Mouse (Mus musculus) lung, embryonic 16.5 days (tissue): ENCODE results near the gene Gck. TPM values are rescaled to one million over a fixed set of nuclear protein-coding genes. Genes with fewer than 3 reads are reported as not detected.
A peak's percentile ranks its signal among the peaks of the same experiment; 100 is the strongest.
"Not testable (repeated sequence)": the region's sequence is repeated elsewhere in the genome, so short reads cannot be mapped to it uniquely, and the experiment has no call there.

ENCODE experiments used
- ATAC-seq: fragments of 200-750 bp; cut with Nextera tagmentation; 2 replicates; pipeline ENCODE4 v1.8.0; 2017; ENCODE audit warnings: low read depth, mild to moderate bottlenecking, moderate library complexity
- H3K27ac ChIP-seq: fragments of 300-500 bp; sonication (generic); 2 replicates; pipeline ENCODE4 v1.5.1; 2014; ENCODE audit warnings: mild to moderate bottlenecking, control low read depth, low read length
- H3K27me3 ChIP-seq: fragments of 300-500 bp; sonication (generic); 2 replicates; pipeline ENCODE4 v1.6.1; 2014; ENCODE audit warnings: low read depth, low read length, mixed read lengths; ENCODE audit not compliant: control insufficient read depth, insufficient read depth
- H3K36me3 ChIP-seq: fragments of 300-500 bp; sonication (generic); 2 replicates; pipeline ENCODE4 v1.6.1; 2014; ENCODE audit warnings: low read length; ENCODE audit not compliant: control insufficient read depth, insufficient read depth
- H3K4me1 ChIP-seq: fragments of 300-500 bp; sonication (generic); replicated peaks from 2 replicates; pipeline ENCODE4 v1.6.1; 2014; ENCODE audit warnings: low read length, mixed read lengths; ENCODE audit not compliant: control insufficient read depth, insufficient read depth
- H3K4me2 ChIP-seq: fragments of 300-500 bp; sonication (generic); 2 replicates; pipeline ENCODE4 v1.6.1; 2014; ENCODE audit warnings: low read depth, low read length, control low read depth
- H3K4me3 ChIP-seq: fragments of 300-500 bp; sonication (generic); 2 replicates; pipeline ENCODE4 v1.5.1; 2014; ENCODE audit warnings: mild to moderate bottlenecking, low read length, control low read depth
- H3K9ac ChIP-seq: fragments of 300-500 bp; sonication (generic); 2 replicates; pipeline ENCODE4 v1.6.1; 2014; ENCODE audit warnings: low read length, control low read depth
- H3K9me3 ChIP-seq: fragments of 300-500 bp; sonication (generic); 2 replicates; pipeline ENCODE4 v1.6.1; 2016; ENCODE audit warnings: low read length; ENCODE audit not compliant: control insufficient read depth
- WGBS: fragments of 180-500 bp; shearing (Covaris S2); extraction: QIAGEN DNeasy Blood & Tissue Kit; methylation state at CpG from one replicate; pipeline ENCODE4 v1.1.7; 2014; 5-methylcytosine and 5-hydroxymethylcytosine counted together
- polyA plus RNA-seq: library from polyadenylated mRNA; unstranded; fragments of >200 nt; fragmentation: Nextera tagmentation; extraction: Ambion mirVana; gene quantifications from 2 replicates; pipeline ENCODE4 v1.2.1, GENCODE M21; 2015

Gene Gck
- polyA plus RNA-seq, 1 experiment from 2014 or later = 1.6 TPM

DNA sequence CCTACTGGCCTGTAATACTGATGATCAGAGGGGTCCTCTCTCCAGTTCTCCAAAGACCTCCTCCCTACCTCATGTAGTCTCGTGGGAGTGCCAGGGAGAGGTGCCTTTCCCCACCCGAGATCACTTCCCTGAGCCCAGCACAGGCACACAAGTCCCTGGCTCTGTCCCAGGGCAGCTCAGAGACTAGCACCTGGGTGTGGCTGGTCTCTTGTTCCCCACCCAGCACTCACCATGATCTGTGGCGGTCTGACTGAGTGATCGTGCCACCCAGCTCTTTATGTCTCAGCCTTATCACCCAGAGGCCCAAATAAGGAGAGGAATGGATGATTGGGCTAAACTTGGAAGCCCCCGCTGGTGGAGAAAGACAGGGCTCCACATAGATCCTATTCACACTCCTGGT, 51.4 kb downstream of the Gck start, which contains the start of gene Myl7:
Gene Myl7 (minus strand): TSS at position 252 of the 400 bp plus-strand sequence.
- 47% methylated on average over 5 of the region's 5 CpGs for WGBS
- Histone ChIP-seq H3K27ac (no peak within 1 kb of the TSS), H3K9ac (peak within 1 kb of the TSS; percentile 18; the same call in 1 of the 2 replicates), H3K9me3 (no peaks in the 10 kb centered on the region), H3K36me3 (no peaks in the 10 kb centered on the region), H3K4me3 (no peak within 1 kb of the TSS; the same call in 1 of the 2 replicates), H3K27me3 (peaks cover 2% of the 10 kb centered on the region), H3K4me1 (peaks cover 17% of the 10 kb centered on the region), H3K4me2 (peak within 1 kb of the TSS; percentile 34)
- peak; percentile 41; the same call in 1 of the 2 replicates for ATAC-seq

DNA sequence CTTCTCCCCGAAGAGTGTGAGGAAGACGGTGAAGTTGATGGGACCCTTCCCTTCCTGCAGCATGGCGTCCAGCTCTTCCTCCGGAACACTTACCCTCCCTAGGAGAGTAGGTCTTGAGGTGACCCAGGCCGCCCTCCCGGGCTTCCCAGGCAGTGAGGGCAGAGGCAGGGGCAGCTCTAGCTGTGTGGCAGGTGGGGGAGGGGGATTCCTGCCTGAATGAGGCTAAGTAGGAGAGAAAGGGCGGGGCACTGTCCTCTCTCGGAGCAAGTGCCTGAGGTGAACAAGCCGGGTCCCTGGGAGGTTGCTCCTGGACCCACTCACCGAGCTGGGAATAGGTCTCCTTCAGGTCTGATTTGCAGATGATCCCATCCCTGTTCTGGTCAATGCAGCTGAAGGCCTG, 52.0 kb downstream of the Gck start:
- Histone ChIP-seq H3K9me3 (no peaks in the 10 kb centered on the region), H3K4me2 (peak overlapping the region; percentile 34), H3K4me1 (peaks cover 17% of the 10 kb centered on the region), H3K36me3 (no peaks in the 10 kb centered on the region), H3K4me3 (no peak overlapping the region; the same call in 1 of the 2 replicates), H3K27ac (no peak overlapping the region), H3K27me3 (peaks cover 2% of the 10 kb centered on the region), H3K9ac (no peak overlapping the region; the same call in 1 of the 2 replicates)
- 19% methylated on average over 10 of the region's 10 CpGs for WGBS
- peak; percentile 27; the same call in 1 of the 2 replicates for ATAC-seq

DNA sequence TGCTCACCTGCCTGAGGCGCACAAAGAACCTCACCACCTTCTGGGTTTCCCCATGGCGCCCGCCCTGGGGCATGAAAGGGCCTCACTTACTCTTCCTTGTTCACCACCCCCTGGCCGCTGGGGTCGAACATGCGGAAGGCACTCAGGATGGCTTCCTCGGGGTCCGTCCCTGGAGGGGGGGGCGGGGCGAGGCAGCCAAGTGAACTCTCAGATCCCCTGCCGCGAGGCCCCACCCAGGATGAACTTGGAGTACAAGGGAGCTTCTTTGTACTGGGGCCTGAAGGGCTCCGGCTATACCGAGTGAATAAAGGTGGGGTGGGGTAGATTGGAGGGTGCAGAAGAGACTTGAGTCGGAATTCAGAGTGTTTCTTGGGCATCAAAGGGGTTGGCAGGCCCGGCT, 52.7 kb downstream of the Gck start:
- Histone ChIP-seq H3K4me1 (peaks cover 16% of the 10 kb centered on the region), H3K4me3 (no peak overlapping the region), H3K27me3 (peaks cover 2% of the 10 kb centered on the region; the same call in 1 of the 2 replicates), H3K4me2 (peak overlapping the region; percentile 34; the same call in 1 of the 2 replicates), H3K9ac (no peak overlapping the region), H3K9me3 (no peaks in the 10 kb centered on the region), H3K27ac (no peak overlapping the region), H3K36me3 (no peaks in the 10 kb centered on the region)
- ATAC-seq = no peak
- 14% methylated on average over 13 of the region's 16 CpGs for WGBS

DNA sequence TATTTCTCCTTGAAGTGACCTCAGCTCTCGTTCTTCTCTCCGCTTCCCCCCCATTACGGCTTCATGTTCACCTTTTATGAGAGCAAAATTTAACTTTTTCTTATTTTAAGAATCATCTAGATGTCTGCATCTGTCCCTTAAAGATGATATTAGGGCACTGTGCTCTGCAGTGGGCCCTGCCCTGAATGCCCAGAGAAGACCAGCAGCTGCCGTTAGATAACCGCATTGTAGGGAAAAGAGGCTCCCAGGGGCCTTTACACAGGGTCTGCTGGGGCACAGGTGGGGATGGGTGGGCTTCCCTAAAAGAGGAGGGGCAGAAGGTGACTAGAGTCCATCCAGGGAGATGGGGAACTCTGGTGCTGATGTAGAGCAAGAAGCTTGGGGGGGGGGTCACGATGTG, 56.1 kb downstream of the Gck start:
- Histone ChIP-seq H3K4me3 (no peak overlapping the region), H3K27ac (no peak overlapping the region), H3K9me3 (no peaks in the 10 kb centered on the region), H3K27me3 (no peaks in the 10 kb centered on the region), H3K36me3 (no peaks in the 10 kb centered on the region), H3K4me2 (no peak overlapping the region), H3K9ac (no peak overlapping the region), H3K4me1 (peaks cover 9% of the 10 kb centered on the region; the same call in 1 of the 2 replicates)
- 69% methylated on average over 6 of the region's 6 CpGs for WGBS
- ATAC-seq = no peak

DNA sequence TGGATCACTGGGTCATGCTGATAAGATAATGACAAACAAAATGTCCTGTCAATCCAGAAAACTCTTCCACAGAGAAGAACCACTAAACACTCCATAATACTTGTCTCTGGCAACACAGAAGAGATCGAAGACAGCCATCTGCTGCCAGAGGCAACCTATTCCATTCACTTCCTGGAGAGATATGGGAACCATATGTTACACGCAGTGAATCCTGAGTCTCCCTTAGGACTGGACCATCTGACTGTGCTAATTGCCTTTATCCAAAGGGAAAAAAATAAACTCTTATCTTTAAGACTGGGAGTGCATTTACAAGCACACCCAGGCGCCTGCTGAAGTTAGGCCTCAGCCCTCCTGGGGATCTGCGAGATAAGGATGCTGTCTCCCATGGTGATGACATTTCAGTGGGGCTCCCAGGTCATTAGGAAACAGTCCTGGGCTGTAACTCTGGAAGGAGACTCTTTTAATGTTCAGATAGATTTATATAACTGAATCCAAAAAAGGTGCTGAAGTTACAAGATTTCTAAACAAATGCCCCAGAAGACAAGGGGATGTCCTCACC, 57.0 kb downstream of the Gck start:
- no peak for ATAC-seq
- Histone ChIP-seq H3K4me1 (peaks cover 4% of the 10 kb centered on the region; the same call in 1 of the 2 replicates), H3K4me3 (no peak overlapping the region), H3K27ac (no peak overlapping the region), H3K4me2 (no peak overlapping the region), H3K9me3 (no peaks in the 10 kb centered on the region), H3K9ac (no peak overlapping the region), H3K36me3 (no peaks in the 10 kb centered on the region), H3K27me3 (no peaks in the 10 kb centered on the region)
- WGBS = 34% methylated on average over 4 of the region's 4 CpGs

DNA sequence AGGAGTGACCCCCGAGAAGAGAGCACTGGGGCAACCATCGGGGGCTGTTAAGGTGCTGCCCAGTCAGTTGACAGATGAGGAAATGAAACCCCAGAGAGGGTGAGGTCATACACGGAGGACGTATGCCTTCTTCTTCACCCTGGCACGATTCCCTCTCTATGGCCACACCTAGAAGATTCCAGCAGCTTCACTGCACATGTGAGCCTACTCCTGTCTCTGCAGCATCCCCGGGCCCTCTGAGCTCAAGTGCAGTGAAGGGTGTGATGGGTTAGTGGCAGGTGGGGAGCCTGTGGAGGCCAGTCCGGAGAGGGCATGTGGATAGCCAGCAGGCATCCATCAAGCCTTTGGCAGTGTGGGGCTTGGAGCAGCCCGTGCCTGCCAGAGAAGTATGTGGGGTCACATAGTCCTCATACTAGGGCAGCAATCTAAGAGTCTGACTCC, 57.7 kb downstream of the Gck start:
- Histone ChIP-seq H3K27me3 (no peaks in the 10 kb centered on the region), H3K9ac (no peak overlapping the region), H3K4me2 (no peak overlapping the region), H3K36me3 (no peaks in the 10 kb centered on the region), H3K4me3 (no peak overlapping the region), H3K9me3 (no peaks in the 10 kb centered on the region), H3K4me1 (no peaks in the 10 kb centered on the region), H3K27ac (no peak overlapping the region)
- peak; percentile 52 for ATAC-seq
- 18% methylated on average over 8 of the region's 8 CpGs for WGBS

DNA sequence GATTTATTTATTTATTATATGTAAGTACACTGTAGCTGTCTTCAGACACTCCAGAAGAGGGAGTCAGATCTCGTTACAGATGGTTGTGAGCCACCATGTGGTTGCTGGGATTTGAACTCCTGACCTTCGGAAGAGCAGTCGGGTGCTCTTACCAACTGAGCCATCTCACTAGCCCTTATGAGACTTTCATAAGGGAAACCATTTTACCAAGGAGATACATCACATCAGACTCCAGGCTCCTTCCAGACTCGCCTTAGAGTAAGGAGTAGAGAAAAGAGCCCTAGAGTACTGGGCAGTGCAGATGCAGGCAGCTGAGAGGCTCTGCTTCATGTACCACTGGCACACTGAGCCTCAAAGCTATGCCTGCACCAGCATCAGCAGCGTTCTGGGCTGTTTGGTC, 61.3 kb downstream of the Gck start:
- H3K36me3 ChIP-seq, H3K4me2 ChIP-seq, ATAC-seq, H3K4me1 ChIP-seq, H3K27me3 ChIP-seq, H3K27ac ChIP-seq, H3K9ac ChIP-seq, H3K9me3 ChIP-seq, H3K4me3 ChIP-seq: not testable (repeated sequence)
- 41% methylated on average over 5 of the region's 5 CpGs for WGBS

DNA sequence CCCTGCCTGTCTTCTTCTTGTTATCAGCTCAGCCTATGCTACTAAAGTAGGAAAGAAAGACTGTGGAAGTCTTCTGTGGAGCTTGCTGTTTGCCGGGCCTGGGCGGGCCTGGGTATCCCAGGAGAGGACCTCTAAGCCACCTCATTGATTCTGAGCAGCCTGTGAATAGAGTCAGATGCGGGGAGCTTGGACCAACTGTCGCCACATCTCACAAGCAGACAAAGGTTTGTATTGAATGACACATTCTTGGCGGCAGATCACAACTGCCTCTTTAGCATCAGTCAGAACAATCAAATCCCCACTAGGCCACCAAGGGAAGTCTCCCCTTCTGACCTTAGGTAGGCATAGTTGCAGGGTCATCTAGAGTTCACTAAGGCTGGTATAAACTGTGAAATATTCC, 62.6 kb downstream of the Gck start:
- no peak for ATAC-seq
- WGBS = 39% methylated on average over 5 of the region's 5 CpGs
- Histone ChIP-seq H3K9me3 (no peaks in the 10 kb centered on the region), H3K27ac (no peak overlapping the region), H3K9ac (no peak overlapping the region), H3K4me2 (no peak overlapping the region), H3K4me3 (no peak overlapping the region), H3K4me1 (no peaks in the 10 kb centered on the region), H3K36me3 (no peaks in the 10 kb centered on the region), H3K27me3 (no peaks in the 10 kb centered on the region)

DNA sequence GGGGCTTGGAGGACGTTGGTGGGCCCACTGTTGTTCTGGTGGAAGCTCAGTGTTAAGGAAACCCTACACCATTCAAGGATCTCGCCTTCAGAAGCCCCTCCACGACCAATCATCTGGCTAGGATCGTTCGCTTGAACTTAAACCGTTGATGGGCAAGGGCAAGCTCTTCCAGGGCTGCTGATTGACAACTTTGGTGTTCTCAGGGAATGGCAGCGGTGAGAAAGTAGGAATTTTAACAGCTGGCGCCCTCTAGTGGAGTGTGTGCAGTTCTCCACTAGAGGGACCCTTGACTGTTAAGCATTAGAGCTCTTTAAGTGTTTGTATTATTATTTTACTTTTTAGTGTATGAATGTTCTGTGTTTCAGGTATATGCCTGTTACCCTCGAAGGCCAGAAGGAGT, 63.7 kb downstream of the Gck start:
- no peaks in the 10 kb centered on the region for H3K36me3 ChIP-seq
- no peak overlapping the region for H3K9ac ChIP-seq
- ATAC-seq = peak; percentile 46; the same call in 1 of the 2 replicates
- H3K4me2 ChIP-seq = no peak overlapping the region
- H3K9me3 ChIP-seq = no peaks in the 10 kb centered on the region
- no peak overlapping the region for H3K4me3 ChIP-seq
- no peak overlapping the region for H3K27ac ChIP-seq
- H3K27me3 ChIP-seq = no peaks in the 10 kb centered on the region
- H3K4me1 ChIP-seq = no peaks in the 10 kb centered on the region
- 18% methylated on average over 9 of the region's 9 CpGs for WGBS
